ENCODE assay signal across 20 mouse cellular contexts in genomic region chr9:56133970-56134369, GRCm38 (mm10). TPM values are rescaled to one million over a fixed set of nuclear protein-coding genes. Genes with fewer than 3 reads are reported as not detected.
DNase-seq lines count a peak whose midpoint lies in the region; ATAC-seq and TF ChIP-seq lines count a peak whose summit lies in the region.
"Had no signal": no experiment of that assay in that cellular context is flagged by ENCODE, and none has a peak within 500 bp of the region (broad histone marks: within the 10 kb centered on the region; RNA-seq: fewer than 3 reads in every experiment).

No protein-coding gene starts in this region.

- no peak for TF ChIP-seq CTCF in heart, postnatal 0 days (IDR thresholded peaks at IDR 0.05; ENCODE audit: low read depth)
- TF ChIP-seq CTCF in CH12.LX (conservative IDR thresholded peaks at IDR 0.05 in 1 of 2, IDR thresholded peaks at IDR 0.05 in 1 of 2; ENCODE audit: low read depth in 2 of 2, low read length in 2 of 2), result no peak

- H3K27me3 ChIP-seq in heart, embryonic 13.5 days (replicated peaks), result no peaks in the 10 kb centered on the region
- H3K27me3 ChIP-seq in heart, embryonic 10.5 days (ENCODE audit: insufficient read depth, poor library complexity, severe bottlenecking), result no peaks in the 10 kb centered on the region
- H3K27me3 ChIP-seq in heart, postnatal 0 days (ENCODE audit: control insufficient read depth, insufficient read depth, low read length), result no peaks in the 10 kb centered on the region
- H3K27me3 ChIP-seq in CH12.LX (replicated peaks) (no peaks in the 10 kb centered on the region), myocyte (ENCODE audit: control insufficient read depth, insufficient read depth, insufficient read length) (no peaks in the 10 kb centered on the region)
- H3K27me3 ChIP-seq: hindbrain, embryonic 15.5 days had no signal

- H3K4me1 ChIP-seq in heart, embryonic 13.5 days, result peaks cover 58% of the 10 kb centered on the region
- peaks cover 43% of the 10 kb centered on the region for H3K4me1 ChIP-seq in heart, embryonic 10.5 days
- H3K4me1 ChIP-seq in heart, postnatal 0 days (ENCODE audit: control insufficient read depth, insufficient read depth), result peaks cover 41% of the 10 kb centered on the region
- peaks cover 45 to 84% of the 10 kb centered on the region in 2 experiments for H3K4me1 ChIP-seq in CH12.LX (ENCODE audit: control insufficient read depth in 1 of 2, insufficient read depth in 2 of 2)
- H3K4me1 ChIP-seq: forebrain, embryonic 10.5 days had no signal

- no peak for TF ChIP-seq EP300 in heart, postnatal 0 days (IDR thresholded peaks at IDR 0.05; ENCODE audit: low read depth)
- TF ChIP-seq EP300 in CH12.LX (IDR thresholded peaks at IDR 0.05; ENCODE audit: low read length), result peak; percentile 81

- dilution Hi-C loops in CH12.LX (cut with MboI; ENCODE audit: extremely low pct_ligation_motif_present, extremely low pct_unique_long_range_greater_than_20kb, low sequenced_read_pairs), result no loop called here

- H3K27ac ChIP-seq in heart, embryonic 13.5 days (replicated peaks), result peak overlapping the region; percentile 60
- H3K27ac ChIP-seq in heart, embryonic 10.5 days, result no peak overlapping the region
- H3K27ac ChIP-seq in heart, postnatal 0 days (ENCODE audit: low read depth), result peak overlapping the region; percentile 84
- no peak overlapping the region for H3K27ac ChIP-seq in CH12.LX (ENCODE audit: insufficient read depth, low read depth)
- H3K27ac ChIP-seq: forebrain, embryonic 10.5 days; hindbrain, embryonic 15.5 days had no signal

- H3ac ChIP-seq in myocyte (ENCODE audit: control insufficient read depth, insufficient read length), result no peak overlapping the region

- no peak for ATAC-seq in heart, embryonic 13.5 days (ENCODE audit: extremely low read depth, insufficient number of reproducible peaks, low FRiP score, low TSS enrichment)
- no peak for ATAC-seq in heart, postnatal 0 days (ENCODE audit: insufficient read depth, low read depth)
- ATAC-seq: activated CD4-positive, CD25-positive, alpha-beta regulatory T cell, adult 4 months; forebrain, embryonic 14.5 days had no signal

- in situ Hi-C loops in CH12.LX (cut with MboI; ENCODE audit: low pct_ligation_motif_present, low pct_unique_long_range_greater_than_20kb, low sequenced_read_pairs), result no loop called here

- H3K4me2 ChIP-seq in heart, embryonic 13.5 days, result no peak overlapping the region
- H3K4me2 ChIP-seq in heart, postnatal 0 days (ENCODE audit: low read depth, low read length), result no peak overlapping the region
- H3K4me2 ChIP-seq in CH12.LX (ENCODE audit: insufficient read depth, low read depth, poor library complexity, severe bottlenecking) (no peak overlapping the region), myocyte (ENCODE audit: low read depth) (no peak overlapping the region)
- H3K4me2 ChIP-seq: hindbrain, embryonic 15.5 days had no signal

- H3K79me2 ChIP-seq in CH12.LX (replicated peaks; ENCODE audit: control insufficient read depth, extremely low read depth, insufficient read depth, poor library complexity, severe bottlenecking) (no peaks in the 10 kb centered on the region), myocyte (ENCODE audit: control insufficient read depth, insufficient read depth) (no peaks in the 10 kb centered on the region)

- H3K9me3 ChIP-seq in heart, embryonic 13.5 days, result no peaks in the 10 kb centered on the region
- no peaks in the 10 kb centered on the region for H3K9me3 ChIP-seq in heart, embryonic 10.5 days
- no peaks in the 10 kb centered on the region for H3K9me3 ChIP-seq in heart, postnatal 0 days (replicated peaks; ENCODE audit: control insufficient read depth, low read length)
- no peaks in the 10 kb centered on the region for H3K9me3 ChIP-seq in CH12.LX (replicated peaks; ENCODE audit: low read length)
- H3K9me3 ChIP-seq: forebrain, embryonic 10.5 days; G1E; hindbrain, embryonic 15.5 days had no signal

- 51% methylated on average over 5 of the region's 5 CpGs for WGBS in heart, embryonic 13.5 days
- 64% methylated on average over 5 of the region's 5 CpGs for WGBS in heart, embryonic 10.5 days
- 42% methylated on average over 5 of the region's 5 CpGs for WGBS in heart, postnatal 0 days

- H3K36me3 ChIP-seq in heart, embryonic 13.5 days, result peaks cover 87% of the 10 kb centered on the region
- peaks cover 71% of the 10 kb centered on the region for H3K36me3 ChIP-seq in heart, embryonic 10.5 days
- H3K36me3 ChIP-seq in heart, postnatal 0 days (replicated peaks; ENCODE audit: control insufficient read depth, insufficient read depth, low read length), result peaks cover 74% of the 10 kb centered on the region
- H3K36me3 ChIP-seq in CH12.LX (replicated peaks in 1 of 2; ENCODE audit: control insufficient read depth in 1 of 2, insufficient read depth in 1 of 2, low read length in 1 of 2) (peaks cover 5 to 65% of the 10 kb centered on the region in 2 experiments), myocyte (ENCODE audit: control insufficient read depth, insufficient read depth) (peaks cover 9% of the 10 kb centered on the region)
- H3K36me3 ChIP-seq: G1E had no signal

- no peak for TF ChIP-seq RAD21 in CH12.LX (IDR thresholded peaks at IDR 0.05; ENCODE audit: low read depth, low read length)

- no peak overlapping the region for H3K9ac ChIP-seq in heart, embryonic 13.5 days
- no peak overlapping the region; the same call in 1 of the 2 replicates for H3K9ac ChIP-seq in heart, postnatal 0 days (replicated peaks; ENCODE audit: low read depth, low read length)
- no peak overlapping the region for H3K9ac ChIP-seq in CH12.LX (ENCODE audit: insufficient read depth, low read depth)
- H3K9ac ChIP-seq: hindbrain, embryonic 15.5 days had no signal

- no peak overlapping the region for H3K4me3 ChIP-seq in heart, embryonic 13.5 days
- no peak overlapping the region for H3K4me3 ChIP-seq in heart, embryonic 10.5 days
- H3K4me3 ChIP-seq in heart, postnatal 0 days (ENCODE audit: low read depth, low read length), result no peak overlapping the region
- H3K4me3 ChIP-seq in CH12.LX (replicated peaks in 1 of 3; ENCODE audit: low read depth in 2 of 3, low read length in 2 of 3, poor library complexity in 1 of 3), result no peak overlapping the region
- no peak overlapping the region for H3K4me3 ChIP-seq in myocyte
- H3K4me3 ChIP-seq: erythroblast, embryonic 14.5 days; forebrain, embryonic 10.5 days; hindbrain, embryonic 15.5 days had no signal

- TF ChIP-seq POLR2A in CH12.LX (IDR thresholded peaks at IDR 0.05; ENCODE audit: low read depth, low read length) (no peak), myocyte (IDR thresholded peaks at IDR 0.05; ENCODE audit: insufficient read length, low read depth) (no peak)

- no peak for DNase-seq in heart, embryonic 10.5 days (ENCODE audit: low spot score)
- peak; percentile 34 for DNase-seq in heart, postnatal 0 days (ENCODE audit: low spot score)
- no peak for DNase-seq in heart, adult 9 months (ENCODE audit: low spot score in 2 of 2)
- DNase-seq in CH12.LX (ENCODE audit: extremely low read depth), result peak; percentile 49
- no peak for DNase-seq in B cell, adult 2 months
- DNase-seq: adrenal gland, postnatal 14 days; cerebellum, adult 11-12 months; cerebellum, adult 9-10 months; cerebellum, postnatal 25 days; gastrocnemius, postnatal 36 days; heart, adult 18-20 months; kidney, adult 18-20 months had no signal

TF ChIP-seq in CH12.LX, 34 proteins besides CTCF, POLR2A, EP300 and RAD21 (continues in another document):
- 0 out of 2 replicates have a peak, but pooled peaks have one; percentile 20 for TF ChIP-seq CHD2 (IDR thresholded peaks at IDR 0.05; ENCODE audit: low read length)
- TF ChIP-seq MAFK (IDR thresholded peaks at IDR 0.05; ENCODE audit: insufficient replicate concordance, low read length), result peak; percentile 52; the same call in 1 of the 2 replicates
- peak; percentile 96 for TF ChIP-seq TCF12 (IDR thresholded peaks at IDR 0.05; ENCODE audit: low read depth, low read length)
- peak; percentile 80 for TF ChIP-seq JUND (conservative IDR thresholded peaks at IDR 0.05; ENCODE audit: low read depth, low read length)
- peak; percentile 92 for TF ChIP-seq IRF4 (IDR thresholded peaks at IDR 0.05; ENCODE audit: low read depth, low read length)
- no peak for TF ChIP-seq ZKSCAN1 (IDR thresholded peaks at IDR 0.05; ENCODE audit: borderline replicate concordance, low read depth, low read length)
- peak; percentile 81 for TF ChIP-seq BHLHE40 (IDR thresholded peaks at IDR 0.05; ENCODE audit: low read depth, low read length)

TF ChIP-seq in myocyte, 11 proteins besides CTCF, POLR2A, EP300 and RAD21:
- TF ChIP-seq TCF12 (IDR thresholded peaks at IDR 0.05; ENCODE audit: insufficient read depth, poor library complexity, severe bottlenecking), result peak; percentile 17
- TF ChIP-seq MYOD1 (IDR thresholded peaks at IDR 0.05; ENCODE audit: control insufficient read depth in 1 of 3, insufficient read length in 2 of 3, low read depth in 2 of 3), result peak in 1 of 3 experiments; percentile 45
- TF ChIP-seq MYOG (IDR thresholded peaks at IDR 0.05; ENCODE audit: control insufficient read depth in 1 of 3, insufficient read depth in 1 of 3, insufficient read length in 2 of 3, low read depth in 2 of 3), result peak in 1 of 3 experiments; percentile 16
- no peak for TF ChIP-seq USF1 (IDR thresholded peaks at IDR 0.05; ENCODE audit: low read depth)

RNA-seq across cellular contexts. Expression of gene Tspan3, which starts 31.3 kb away (rescaled TPM):
- 400 and 449 TPM in 2 replicates for polyA plus RNA-seq in heart, embryonic 13.5 days (2015; fragmentation: Nextera tagmentation; extraction: Ambion mirVana)
- 399 and 412 TPM in 2 replicates for polyA plus RNA-seq in heart, embryonic 10.5 days (2016; fragmentation: Nextera tagmentation; extraction: Ambion mirVana)
- 384 and 402 TPM in 2 replicates for total RNA-seq in heart, postnatal 0 days (2014; rRNA removed; ENCODE audit: low replicate concordance)
- 460 and 461 TPM in 2 replicates for polyA plus RNA-seq in heart, postnatal 0 days (2015; fragmentation: Nextera tagmentation; extraction: Ambion mirVana)
- total RNA-seq in CH12.LX (2012; rRNA removed), result 34.5 and 35.7 TPM in 2 replicates
- total RNA-seq in CH12.LX (2014; rRNA removed), result 81.4 and 85.9 TPM in 2 replicates
- polyA plus RNA-seq in CH12.LX (2012; ENCODE audit: insufficient read length, low read depth), result 60.4 and 62.0 TPM in 2 replicates
- 135 TPM for polyA plus RNA-seq in myocyte (2012; fragmentation: generic; extraction: Trizol)
- polyA plus RNA-seq: G1E had no signal

RNA-seq across cellular contexts. Expression of gene Pstpip1, which starts 44.2 kb away (rescaled TPM):
- polyA plus RNA-seq in heart, embryonic 13.5 days (2015; fragmentation: Nextera tagmentation; extraction: Ambion mirVana), result 0.55 and 1.4 TPM in 2 replicates
- polyA plus RNA-seq in heart, embryonic 10.5 days (2016; fragmentation: Nextera tagmentation; extraction: Ambion mirVana), result 0.58 and 1.2 TPM in 2 replicates
- 2.9 and 3.5 TPM in 2 replicates for total RNA-seq in heart, postnatal 0 days (2014; rRNA removed; ENCODE audit: low replicate concordance)
- 1.1 and 1.4 TPM in 2 replicates for polyA plus RNA-seq in heart, postnatal 0 days (2015; fragmentation: Nextera tagmentation; extraction: Ambion mirVana)
- total RNA-seq in CH12.LX (2012; rRNA removed), result 8.1 and 9.3 TPM in 2 replicates
- total RNA-seq in CH12.LX (2014; rRNA removed), result 15.6 and 17.5 TPM in 2 replicates
- polyA plus RNA-seq in CH12.LX (2012; ENCODE audit: insufficient read length, low read depth), result 32.0 and 38.2 TPM in 2 replicates
- polyA plus RNA-seq in myocyte (2012; fragmentation: generic; extraction: Trizol), result 18.9 TPM
- total RNA-seq: G1E had no signal

Comparison
In these comparisons a context has a peak if more than half of its experiments do, and no peak if none do; other contexts are left out.
1. H3K27ac ChIP-seq: peak in heart, embryonic 13.5 days (single experiment) and heart, postnatal 0 days (single experiment); none in heart, embryonic 10.5 days (single experiment) and CH12.LX (single experiment).
2. DNase-seq: peak in heart, postnatal 0 days (single experiment) and CH12.LX (single experiment); none in heart, embryonic 10.5 days (single experiment), heart, adult 9 months (0 of 2) and B cell, adult 2 months (0 of 2).